Mouse (Mus musculus) embryonic facial prominence, embryonic 10.5 days (tissue): ENCODE results near the gene Clca3a1. TPM values are rescaled to one million over a fixed set of nuclear protein-coding genes. Genes with fewer than 3 reads are reported as not detected.
"Not testable (repeated sequence)": the region's sequence is repeated elsewhere in the genome, so short reads cannot be mapped to it uniquely, and the experiment has no call there.

ENCODE experiments used
- DNase-seq: peaks from one replicate; pipeline ENCODE4 v3.0.0-alpha.2; 2017; ENCODE audit warnings: low spot score
- H3K27ac ChIP-seq: fragments of 300-500 bp; sonication (generic); replicated peaks from 2 replicates; pipeline ENCODE4 v1.5.1; 2016; ENCODE audit warnings: mild to moderate bottlenecking
- H3K27me3 ChIP-seq: fragments of 300-500 bp; sonication (generic); replicated peaks from 2 replicates; pipeline ENCODE4 v1.6.1; 2016; ENCODE audit warnings: low read depth, mild to moderate bottlenecking; ENCODE audit not compliant: poor library complexity, severe bottlenecking
- H3K36me3 ChIP-seq: fragments of 300-500 bp; sonication (generic); replicated peaks from 2 replicates; pipeline ENCODE4 v1.6.1; 2016; ENCODE audit warnings: mild to moderate bottlenecking, moderate library complexity
- H3K4me1 ChIP-seq: fragments of 300-500 bp; sonication (generic); 2 replicates; pipeline ENCODE4 v1.6.1; 2016
- H3K4me3 ChIP-seq: fragments of 300-500 bp; sonication (generic); 2 replicates; pipeline ENCODE4 v1.5.1; 2016; ENCODE audit warnings: mild to moderate bottlenecking, moderate library complexity
- H3K9me3 ChIP-seq: fragments of 300-500 bp; sonication (generic); 2 replicates; pipeline ENCODE4 v1.6.1; 2016; ENCODE audit warnings: mild to moderate bottlenecking
- WGBS: fragments of 180-500 bp; shearing (Covaris S2); methylation state at CpG from one replicate; pipeline ENCODE4 v1.1.7; 2016; 5-methylcytosine and 5-hydroxymethylcytosine counted together
- polyA plus RNA-seq: library from polyadenylated mRNA; unstranded; fragments of >200 nt; fragmentation: Nextera tagmentation; extraction: Ambion mirVana; gene quantifications from 2 replicates; pipeline ENCODE4 v1.2.1, GENCODE M21; 2016

Clca3a1 gene
- polyA plus RNA-seq, 1 experiment from 2014 or later, result not detected

GRCm38 (mm10) chr3:144747706-144748105 is 13.1 kb downstream of the Clca3a1 start:
- DNase-seq, H3K4me3 ChIP-seq, H3K27me3 ChIP-seq, H3K9me3 ChIP-seq, H3K27ac ChIP-seq, H3K4me1 ChIP-seq, H3K36me3 ChIP-seq: not testable (repeated sequence)
- 69% methylated on average over 3 of the region's 3 CpGs for WGBS

- WGBS, result 77% methylated on average over 24 of the region's 24 CpGs
- H3K4me3 ChIP-seq, H3K9me3 ChIP-seq, H3K4me1 ChIP-seq, H3K36me3 ChIP-seq, H3K27ac ChIP-seq, DNase-seq, H3K27me3 ChIP-seq: not testable (repeated sequence)
Observed at GRCm38 (mm10) chr3:144738396-144738795, 22.4 kb downstream of the Clca3a1 start.

DNA sequence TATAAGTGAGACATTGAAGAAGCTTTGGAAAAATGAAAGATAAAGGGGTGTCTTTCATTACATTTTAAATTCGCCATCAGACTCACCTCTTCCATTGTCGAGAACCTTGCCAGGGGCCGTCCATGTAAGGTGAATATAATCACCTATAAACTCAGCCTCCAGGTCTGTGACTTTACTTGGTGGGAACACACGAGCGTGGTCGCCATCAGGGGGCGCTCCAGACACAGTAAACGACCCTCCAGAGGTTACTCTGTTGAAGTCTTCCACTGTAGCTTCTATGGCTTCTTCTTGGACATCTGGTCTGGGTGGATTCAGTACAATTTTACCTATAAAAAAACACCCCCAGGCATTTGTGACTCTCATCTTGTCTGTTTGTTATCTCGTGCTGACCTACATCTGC is 23.9 kb downstream of the Clca3a1 start:
- H3K4me3 ChIP-seq, result no peak overlapping the region
- no peaks in the 10 kb centered on the region for H3K4me1 ChIP-seq
- H3K27ac ChIP-seq, result no peak overlapping the region
- 26% methylated on average over 9 of the region's 9 CpGs for WGBS
- peak; percentile 58 for DNase-seq
- no peaks in the 10 kb centered on the region for H3K36me3 ChIP-seq
- no peaks in the 10 kb centered on the region for H3K27me3 ChIP-seq
- no peaks in the 10 kb centered on the region for H3K9me3 ChIP-seq

GRCm38 (mm10) chr3:144723455-144723854 is 37.3 kb downstream of the Clca3a1 start:
- H3K4me3 ChIP-seq, result no peak overlapping the region
- WGBS, result 46% methylated on average over 4 of the region's 4 CpGs
- no peaks in the 10 kb centered on the region for H3K27me3 ChIP-seq
- no peak overlapping the region for H3K27ac ChIP-seq
- no peaks in the 10 kb centered on the region for H3K36me3 ChIP-seq
- peaks cover 17% of the 10 kb centered on the region for H3K4me1 ChIP-seq
- DNase-seq, result peak; percentile 46
- H3K9me3 ChIP-seq, result no peaks in the 10 kb centered on the region

DNA sequence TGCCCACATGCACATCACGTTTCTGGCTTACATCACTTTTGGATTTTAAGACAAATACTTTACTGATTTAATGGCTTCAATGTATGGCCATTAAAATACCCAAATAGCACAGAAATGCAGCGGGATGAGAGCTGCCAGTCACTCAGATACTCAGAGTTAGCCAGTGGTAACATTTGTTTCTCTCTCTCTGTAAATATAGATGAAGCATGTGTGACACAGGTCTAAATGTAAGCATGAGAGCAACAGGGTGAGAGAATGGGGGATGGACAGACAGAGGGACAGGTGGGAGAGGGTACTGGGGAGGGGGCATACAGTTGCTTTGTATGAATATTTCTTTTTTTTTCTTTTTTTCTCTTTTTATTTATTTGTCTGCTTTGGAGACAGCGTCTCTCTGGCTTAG is 38.2 kb downstream of the Clca3a1 start:
- not testable (repeated sequence) for H3K27ac ChIP-seq, H3K9me3 ChIP-seq, H3K4me3 ChIP-seq, DNase-seq, H3K27me3 ChIP-seq, H3K36me3 ChIP-seq
- H3K4me1 ChIP-seq, result peaks cover 26% of the 10 kb centered on the region
- WGBS, result 93% methylated on average over 3 of the region's 3 CpGs

DNA sequence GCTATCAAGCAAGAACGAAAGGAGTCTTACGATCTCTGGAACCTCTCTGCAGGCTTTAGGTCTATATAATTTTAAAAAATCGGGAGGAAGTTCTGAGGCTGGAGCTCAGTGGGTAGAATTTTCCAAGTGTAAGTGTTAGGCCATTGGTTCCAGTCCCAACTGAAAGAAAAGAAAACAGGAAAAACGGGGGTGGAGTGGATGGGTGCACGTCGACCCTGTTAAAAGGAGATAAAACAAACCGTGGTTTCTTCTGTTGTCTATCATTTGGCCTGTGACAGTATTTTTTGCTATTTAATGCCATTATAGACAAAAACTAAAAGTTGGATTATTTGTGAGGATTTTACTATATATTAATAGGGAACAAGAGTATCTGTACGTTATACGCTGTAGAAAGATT is 38.9 kb downstream of the Clca3a1 start:
- WGBS, result 88% methylated on average over 9 of the region's 9 CpGs
- Histone ChIP-seq H3K36me3 (no peaks in the 10 kb centered on the region), H3K27ac (no peak overlapping the region), H3K9me3 (no peaks in the 10 kb centered on the region), H3K4me1 (peaks cover 26% of the 10 kb centered on the region), H3K4me3 (no peak overlapping the region), H3K27me3 (no peaks in the 10 kb centered on the region)
- no peak for DNase-seq

GRCm38 (mm10) chr3:144721077-144721859 is 39.5 kb downstream of the Clca3a1 start:
- no peaks in the 10 kb centered on the region for H3K27me3 ChIP-seq
- peaks cover 26% of the 10 kb centered on the region for H3K4me1 ChIP-seq
- 86% methylated on average over 10 of the region's 10 CpGs for WGBS
- H3K36me3 ChIP-seq, result no peaks in the 10 kb centered on the region
- H3K9me3 ChIP-seq, result no peaks in the 10 kb centered on the region
- DNase-seq, result no peak
- no peak overlapping the region for H3K4me3 ChIP-seq
- no peak overlapping the region for H3K27ac ChIP-seq

DNA sequence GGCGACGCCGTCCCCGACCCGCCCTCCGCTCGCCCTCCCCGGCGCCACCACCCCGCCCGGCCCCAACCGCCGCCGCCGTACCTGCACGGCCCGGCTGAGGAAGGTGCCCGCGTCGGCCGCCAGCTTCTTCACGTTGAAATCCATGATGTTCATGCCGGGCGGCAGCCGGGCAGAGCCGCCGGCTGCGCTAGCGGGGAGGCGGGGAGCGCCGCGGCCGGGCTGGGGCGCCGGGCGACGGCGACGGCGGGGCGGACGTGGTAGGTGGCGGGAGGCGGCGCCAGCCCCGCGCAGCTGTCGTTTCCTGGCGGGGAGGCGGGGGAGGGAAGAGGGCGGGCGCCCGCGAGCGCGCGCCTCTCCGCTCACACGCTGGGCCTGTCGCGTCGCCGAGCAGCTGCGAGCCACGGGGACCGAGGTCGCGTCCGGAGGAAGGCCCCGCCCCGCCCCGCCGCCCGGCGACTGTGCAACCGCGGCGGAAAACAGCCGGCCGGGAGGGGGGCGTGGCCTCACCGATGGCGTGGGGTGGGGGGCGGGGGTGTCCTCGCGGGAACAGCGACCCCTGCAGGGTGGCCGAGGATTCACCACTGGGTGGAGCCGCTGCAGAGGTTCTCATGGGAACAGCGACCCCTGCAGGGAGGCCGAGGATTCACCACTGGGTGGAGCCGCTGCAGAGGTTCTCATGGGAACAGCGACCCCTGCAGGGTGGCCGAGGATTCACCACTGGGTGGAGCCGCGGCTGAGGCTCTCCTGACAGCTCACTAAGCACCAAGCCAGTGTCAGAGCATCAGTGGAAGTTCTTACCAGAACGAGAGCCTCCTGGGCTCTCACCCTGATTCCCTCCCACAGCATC is 40.7 kb downstream of the Clca3a1 start, which contains the start of gene Sh3glb1:
TSS of gene Sh3glb1 (minus strand) at position 435 of the 847 bp plus-strand sequence.
- under 1% methylated on average over 98 of the region's 98 CpGs for WGBS
- no peaks in the 10 kb centered on the region for H3K27me3 ChIP-seq

DNA sequence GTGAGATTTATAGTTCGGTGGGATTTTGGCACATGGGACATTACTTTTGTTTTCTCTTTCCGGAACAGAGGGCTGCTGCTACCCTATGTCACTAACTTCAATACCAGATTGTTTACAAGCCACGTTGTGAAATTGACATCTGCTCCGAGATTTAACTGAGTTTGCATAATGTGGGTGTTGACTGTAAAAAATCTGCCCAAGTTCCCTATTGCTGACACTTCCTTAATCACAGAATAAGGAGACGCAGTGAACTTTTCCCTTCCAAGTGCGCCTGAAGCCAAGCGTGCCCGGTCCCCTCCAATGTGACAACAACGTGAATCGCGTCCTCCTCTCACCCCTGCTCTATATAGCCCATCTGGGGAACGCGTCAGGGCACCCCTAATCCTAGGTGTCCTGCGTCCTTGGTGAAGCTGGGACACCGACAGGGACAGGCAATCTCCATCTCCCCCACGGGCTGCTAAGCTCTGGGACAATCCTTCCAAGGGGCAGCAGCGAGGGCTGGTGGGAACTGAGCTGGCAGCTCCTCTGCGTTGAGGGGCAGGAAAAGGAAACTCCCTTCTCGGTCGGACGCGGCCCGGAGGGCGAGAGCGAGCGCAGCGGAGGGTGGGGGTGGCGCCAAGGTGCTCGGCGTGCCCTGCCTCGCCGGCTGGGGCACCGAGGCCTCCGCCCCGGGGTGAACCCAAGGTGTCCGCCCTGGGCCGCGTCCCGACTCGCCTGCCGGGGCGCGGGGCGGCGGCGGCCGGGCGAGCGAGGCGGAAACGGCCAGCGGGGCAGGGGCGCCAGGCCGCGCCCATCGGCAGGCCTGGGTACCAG is 41.5 kb downstream of the Clca3a1 start:
- Histone ChIP-seq H3K27me3 (no peaks in the 10 kb centered on the region), H3K4me1 (peaks cover 30% of the 10 kb centered on the region), H3K36me3 (0 out of 2 replicates have a peak, but pooled peaks cover under 1% of the 10 kb centered on the region), H3K4me3 (peak overlapping the region; percentile 78), H3K27ac (peak overlapping the region; percentile 96), H3K9me3 (no peaks in the 10 kb centered on the region)
- WGBS, result under 1% methylated on average over 54 of the region's 56 CpGs
- DNase-seq, result peak; percentile 74

More for the DNA sequence above, 40.7 kb downstream of the Clca3a1 start, which contains the start of gene Sh3glb1:
- no peaks in the 10 kb centered on the region for H3K36me3 ChIP-seq
- H3K4me1 ChIP-seq, result peaks cover 30% of the 10 kb centered on the region
- peak within 1 kb of the TSS; percentile 96 for H3K27ac ChIP-seq
- H3K4me3 ChIP-seq, result peak within 1 kb of the TSS; percentile 78
- DNase-seq, result peak; percentile 95
- no peaks in the 10 kb centered on the region for H3K9me3 ChIP-seq

DNA sequence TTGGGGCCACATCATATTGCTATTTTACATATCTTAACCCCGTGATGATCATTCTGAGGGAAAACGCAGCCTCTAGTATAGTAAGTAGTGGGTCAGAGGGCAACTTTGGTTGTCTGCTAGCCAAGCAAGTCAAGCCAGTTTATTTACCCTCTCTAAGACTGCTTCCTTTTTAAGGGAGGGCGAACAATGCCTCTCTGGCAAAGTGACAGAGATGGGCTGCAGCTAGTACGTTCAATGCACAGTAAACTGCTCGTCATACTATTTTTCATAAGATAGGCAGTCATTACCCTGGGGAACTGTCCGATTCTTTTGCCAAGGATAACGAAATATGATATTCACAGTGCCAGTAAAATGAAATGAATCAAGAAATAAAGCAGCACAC is 42.1 kb downstream of the Clca3a1 start:
- Histone ChIP-seq H3K27me3 (no peaks in the 10 kb centered on the region), H3K27ac (0 out of 2 replicates have a peak overlapping the region, but pooled peaks have one; percentile 35), H3K4me1 (peaks cover 32% of the 10 kb centered on the region), H3K36me3 (0 out of 2 replicates have a peak, but pooled peaks cover 4% of the 10 kb centered on the region), H3K9me3 (no peaks in the 10 kb centered on the region), H3K4me3 (peak overlapping the region; percentile 78)
- WGBS, result 21% methylated on average over 7 of the region's 7 CpGs
- DNase-seq, result no peak

GRCm38 (mm10) chr3:144717835-144718234 is 42.9 kb downstream of the Clca3a1 start:
- no peak for DNase-seq
- H3K27ac ChIP-seq, result no peak overlapping the region
- H3K9me3 ChIP-seq, result no peaks in the 10 kb centered on the region
- 93% methylated on average over 6 of the region's 6 CpGs for WGBS
- 0 out of 2 replicates have a peak, but pooled peaks cover 8% of the 10 kb centered on the region for H3K36me3 ChIP-seq
- no peaks in the 10 kb centered on the region for H3K27me3 ChIP-seq
- H3K4me3 ChIP-seq, result no peak overlapping the region
- H3K4me1 ChIP-seq, result peaks cover 32% of the 10 kb centered on the region

DNA sequence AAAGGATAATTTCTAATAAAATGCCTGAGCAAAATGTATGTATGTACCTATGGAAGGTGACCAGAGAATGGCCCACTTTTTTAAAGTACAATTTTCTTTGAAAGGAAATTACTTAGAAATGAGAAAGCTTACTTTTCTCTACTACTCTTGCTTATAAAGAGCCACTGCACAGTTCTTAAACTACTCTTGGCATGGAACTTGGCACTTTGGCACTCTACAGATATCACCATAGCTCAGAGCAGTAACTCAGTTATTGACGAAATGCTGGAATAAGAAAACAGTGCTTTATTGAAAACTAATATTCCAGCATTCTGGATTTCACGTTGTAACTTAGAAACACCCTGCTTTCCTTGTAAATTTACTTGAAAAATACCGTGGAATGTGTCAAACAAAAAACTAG is 43.7 kb downstream of the Clca3a1 start:
- WGBS, result 90% methylated on average over 3 of the region's 3 CpGs
- H3K27ac ChIP-seq, result no peak overlapping the region
- no peak overlapping the region for H3K4me3 ChIP-seq
- no peaks in the 10 kb centered on the region for H3K27me3 ChIP-seq
- H3K9me3 ChIP-seq, result no peaks in the 10 kb centered on the region
- no peak for DNase-seq
- peaks cover 12% of the 10 kb centered on the region for H3K36me3 ChIP-seq
- H3K4me1 ChIP-seq, result peaks cover 32% of the 10 kb centered on the region
